Mouse (Mus musculus) heart, embryonic 12.5 days (tissue): ENCODE results near the gene Galnt18. TPM values are rescaled to one million over a fixed set of nuclear protein-coding genes. Genes with fewer than 3 reads are reported as not detected.

Experiments used
- ATAC-seq: fragments of 200-750 bp; cut with Nextera tagmentation; 2 replicates; pipeline ENCODE4 v1.8.0; 2017; ENCODE audit warnings: moderate TSS enrichment, moderate library complexity; ENCODE audit not compliant: insufficient number of reproducible peaks, low FRiP score
- H3K27ac ChIP-seq: fragments of 300-500 bp; sonication (generic); 2 replicates; pipeline ENCODE4 v1.5.1; 2016; ENCODE audit warnings: mild to moderate bottlenecking, moderate library complexity; ENCODE audit not compliant: poor library complexity, severe bottlenecking
- H3K27me3 ChIP-seq: fragments of 300-500 bp; sonication (generic); replicated peaks from 2 replicates; pipeline ENCODE4 v1.6.1; 2016; ENCODE audit warnings: mild to moderate bottlenecking, moderate library complexity
- H3K36me3 ChIP-seq: fragments of 300-500 bp; sonication (generic); 2 replicates; pipeline ENCODE4 v1.6.1; 2016; ENCODE audit warnings: mild to moderate bottlenecking, moderate library complexity
- H3K4me1 ChIP-seq: fragments of 300-500 bp; sonication (generic); replicated peaks from 2 replicates; pipeline ENCODE4 v1.6.1; 2016; ENCODE audit warnings: mild to moderate bottlenecking
- H3K4me2 ChIP-seq: fragments of 300-500 bp; sonication (generic); 2 replicates; pipeline ENCODE4 v1.6.1; 2016; ENCODE audit warnings: mild to moderate bottlenecking, moderate library complexity
- H3K4me3 ChIP-seq: fragments of 300-500 bp; sonication (generic); 2 replicates; pipeline ENCODE4 v1.5.1; 2016; ENCODE audit warnings: mild to moderate bottlenecking
- H3K9ac ChIP-seq: fragments of 300-500 bp; sonication (generic); 2 replicates; pipeline ENCODE4 v1.6.1; 2016; ENCODE audit warnings: mild to moderate bottlenecking, moderate library complexity
- H3K9me3 ChIP-seq: fragments of 300-500 bp; sonication (generic); replicated peaks from 2 replicates; pipeline ENCODE4 v1.6.1; 2016; ENCODE audit warnings: mild to moderate bottlenecking, moderate library complexity
- WGBS: fragments of 180-500 bp; shearing (Covaris S2); methylation state at CpG from one replicate; pipeline ENCODE4 v1.1.7; 2016; 5-methylcytosine and 5-hydroxymethylcytosine counted together
- polyA plus RNA-seq: library from polyadenylated mRNA; unstranded; fragments of >200 nt; fragmentation: Nextera tagmentation; extraction: Ambion mirVana; gene quantifications from 2 replicates; pipeline ENCODE4 v1.2.1, GENCODE M21; 2016

Galnt18 gene
- polyA plus RNA-seq, 1 experiment from 2014 or later: 11.1 TPM

DNA sequence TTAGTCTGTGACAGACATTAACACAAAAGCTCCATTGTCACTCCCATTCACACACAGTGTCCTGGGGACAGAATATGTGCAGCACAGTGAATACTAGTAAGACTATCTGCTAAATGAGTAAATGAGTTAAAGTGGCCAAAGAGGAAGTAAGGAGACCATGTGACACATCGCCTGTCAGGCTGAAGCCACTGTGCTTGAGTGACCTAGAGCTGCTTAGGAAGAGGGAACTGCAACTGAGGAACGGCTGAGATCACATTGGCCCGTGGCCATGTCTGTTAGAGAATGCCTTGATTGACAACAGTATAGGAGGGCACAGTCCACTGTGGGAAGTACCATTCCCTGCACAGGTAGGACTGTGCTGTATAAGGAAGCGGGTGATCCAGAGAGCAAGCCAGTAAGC is 67.0 kb downstream of the Galnt18 start:
- no peaks in the 10 kb centered on the region for H3K36me3 ChIP-seq
- no peak overlapping the region for H3K4me3 ChIP-seq
- H3K9ac ChIP-seq: no peak overlapping the region
- no peak overlapping the region for H3K27ac ChIP-seq
- no peak for ATAC-seq
- H3K27me3 ChIP-seq: no peaks in the 10 kb centered on the region
- H3K4me1 ChIP-seq: peaks cover 24% of the 10 kb centered on the region
- H3K4me2 ChIP-seq: no peak overlapping the region
- 77% methylated on average over 4 of the region's 4 CpGs for WGBS
- H3K9me3 ChIP-seq: peaks cover 5% of the 10 kb centered on the region; the same call in 1 of the 2 replicates

DNA sequence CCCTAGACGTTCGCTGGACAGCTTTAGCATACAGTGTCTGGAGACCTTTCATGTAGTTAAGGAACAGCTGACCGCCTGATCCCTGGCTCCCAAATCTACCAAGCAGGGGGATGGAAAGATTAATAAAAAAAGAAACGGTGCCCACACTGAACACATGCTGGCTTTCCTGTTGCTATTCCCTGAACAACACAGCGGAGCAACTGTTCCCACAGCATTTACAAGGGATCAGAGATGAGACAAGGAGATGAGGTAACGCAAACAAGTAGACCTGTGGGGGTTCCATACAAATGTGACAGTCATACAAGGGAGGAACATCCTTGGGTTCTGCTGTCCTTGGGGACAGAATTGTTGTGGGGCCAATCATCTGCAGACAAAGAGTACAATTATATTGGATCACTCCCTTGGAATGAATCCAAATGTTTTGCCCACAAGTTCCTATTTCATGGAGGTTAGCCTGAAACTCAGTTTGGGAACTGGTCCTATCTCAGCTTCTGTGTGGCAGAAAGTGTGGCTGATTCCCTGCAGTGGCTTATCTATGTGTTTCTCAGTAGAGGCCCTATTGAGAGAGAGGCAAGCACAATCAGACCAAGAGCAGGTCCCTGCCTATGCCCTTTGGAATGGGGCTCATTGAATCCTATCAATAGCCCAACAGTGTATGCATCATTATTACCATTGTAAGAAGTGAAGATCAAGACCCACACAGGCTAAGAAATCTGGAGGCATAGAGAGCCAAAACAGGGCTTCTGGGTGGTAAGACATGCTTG is 68.5 kb downstream of the Galnt18 start:
- Histone ChIP-seq H3K4me1 (peaks cover 24% of the 10 kb centered on the region), H3K4me2 (no peak overlapping the region), H3K9me3 (peaks cover 5% of the 10 kb centered on the region; the same call in 1 of the 2 replicates), H3K4me3 (no peak overlapping the region), H3K27ac (no peak overlapping the region), H3K27me3 (no peaks in the 10 kb centered on the region), H3K9ac (no peak overlapping the region), H3K36me3 (no peaks in the 10 kb centered on the region)
- no peak for ATAC-seq
- WGBS: 78% methylated on average over 6 of the region's 6 CpGs

DNA sequence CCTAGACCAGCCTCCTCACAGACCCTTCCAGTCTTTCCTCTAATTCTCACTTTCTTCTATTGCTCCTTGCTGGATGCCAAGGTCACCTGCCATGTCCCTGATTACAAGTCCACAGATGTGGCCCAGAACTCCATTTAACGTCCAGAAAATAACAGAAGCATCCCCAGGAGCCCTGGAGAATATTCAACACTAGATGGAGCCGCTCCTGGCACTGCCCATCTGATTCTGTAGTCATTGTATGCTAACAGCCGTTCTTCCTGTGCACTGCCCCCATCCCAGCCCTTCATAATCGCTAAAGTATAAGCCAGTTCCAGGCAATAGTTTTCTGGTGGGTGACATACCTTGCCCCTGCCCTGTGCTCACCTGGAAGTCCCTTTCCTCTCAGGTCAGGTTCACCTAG is 69.5 kb downstream of the Galnt18 start:
- H3K27ac ChIP-seq: no peak overlapping the region
- peaks cover 24% of the 10 kb centered on the region for H3K4me1 ChIP-seq
- H3K36me3 ChIP-seq: no peaks in the 10 kb centered on the region
- no peak for ATAC-seq
- no peak overlapping the region for H3K4me3 ChIP-seq
- WGBS: 46% methylated on average over 4 of the region's 4 CpGs
- H3K4me2 ChIP-seq: no peak overlapping the region
- no peak overlapping the region for H3K9ac ChIP-seq
- peaks cover 5% of the 10 kb centered on the region; the same call in 1 of the 2 replicates for H3K9me3 ChIP-seq
- H3K27me3 ChIP-seq: no peaks in the 10 kb centered on the region

DNA sequence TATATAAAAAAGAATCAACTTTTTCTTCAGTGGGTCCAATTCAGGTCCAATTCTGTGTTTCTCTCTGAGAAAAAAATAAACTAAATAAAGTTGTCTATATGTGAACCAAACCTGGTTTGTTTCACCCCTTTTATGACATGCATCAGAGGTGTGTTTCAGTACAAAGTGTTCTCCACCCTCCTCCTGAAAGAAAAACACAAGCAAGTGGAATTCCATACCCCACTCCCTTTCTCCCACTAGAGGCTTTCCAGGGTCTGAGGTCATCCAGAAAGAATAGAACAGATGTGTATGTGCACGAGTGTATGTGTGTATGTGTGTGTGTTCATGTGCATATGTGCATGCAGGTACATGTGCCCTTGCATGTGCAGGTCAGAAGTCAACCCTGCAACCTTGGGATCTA is 71.2 kb downstream of the Galnt18 start:
- Histone ChIP-seq H3K4me1 (peaks cover 24% of the 10 kb centered on the region), H3K27ac (no peak overlapping the region), H3K4me2 (no peak overlapping the region), H3K4me3 (no peak overlapping the region), H3K9me3 (peaks cover 5% of the 10 kb centered on the region; the same call in 1 of the 2 replicates), H3K36me3 (no peaks in the 10 kb centered on the region), H3K9ac (no peak overlapping the region), H3K27me3 (no peaks in the 10 kb centered on the region)
- 47% methylated on average over 1 of the region's 1 CpGs for WGBS
- ATAC-seq: no peak

DNA sequence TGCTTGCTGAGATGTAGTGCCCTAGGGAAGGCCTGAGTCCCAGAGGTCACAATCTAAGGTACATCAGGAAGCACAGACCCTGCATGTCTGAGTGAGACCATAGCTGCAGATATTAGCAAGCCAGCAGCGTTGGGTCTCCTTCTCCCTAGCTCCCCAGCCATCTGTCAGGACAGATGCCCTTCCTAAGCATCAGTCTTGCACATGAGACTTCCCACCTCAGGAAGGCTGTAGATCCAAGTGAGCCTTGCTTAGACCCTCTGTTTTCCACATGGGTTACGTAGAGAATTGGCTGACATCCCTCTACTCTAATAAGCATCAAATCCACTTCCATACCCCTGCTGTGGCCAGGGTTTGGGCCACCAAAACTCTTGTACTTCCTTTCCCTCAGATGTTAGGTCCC is 76.8 kb downstream of the Galnt18 start:
- H3K4me3 ChIP-seq: no peak overlapping the region
- no peak overlapping the region for H3K9ac ChIP-seq
- H3K9me3 ChIP-seq: no peaks in the 10 kb centered on the region
- H3K4me1 ChIP-seq: peaks cover 12% of the 10 kb centered on the region
- 88% methylated on average over 2 of the region's 2 CpGs for WGBS
- H3K36me3 ChIP-seq: no peaks in the 10 kb centered on the region
- no peak overlapping the region for H3K4me2 ChIP-seq
- H3K27ac ChIP-seq: no peak overlapping the region
- no peak for ATAC-seq
- H3K27me3 ChIP-seq: no peaks in the 10 kb centered on the region

DNA sequence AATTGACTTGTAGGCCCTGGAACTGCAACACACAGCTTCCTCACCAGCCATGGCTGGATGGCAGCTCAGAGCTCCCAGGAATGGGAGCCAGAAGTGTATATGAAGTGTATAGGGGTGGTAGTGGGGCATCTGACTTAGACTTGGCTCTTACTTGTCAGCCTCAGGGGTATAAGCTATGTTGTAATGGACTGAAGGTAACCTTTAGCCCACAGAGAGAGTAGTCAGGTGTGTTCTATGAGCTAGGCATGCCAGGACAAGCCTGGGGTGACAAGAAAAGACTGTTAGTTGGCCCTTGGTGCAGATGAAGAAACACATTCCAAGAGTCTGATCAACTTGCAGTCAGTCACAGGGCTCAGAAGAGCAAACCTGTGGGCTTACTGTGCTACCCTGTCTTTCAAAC is 78.0 kb downstream of the Galnt18 start:
- no peak overlapping the region for H3K9ac ChIP-seq
- H3K4me1 ChIP-seq: peaks cover 12% of the 10 kb centered on the region
- no peaks in the 10 kb centered on the region for H3K27me3 ChIP-seq
- no peaks in the 10 kb centered on the region for H3K36me3 ChIP-seq
- H3K4me3 ChIP-seq: no peak overlapping the region
- H3K4me2 ChIP-seq: no peak overlapping the region
- no peak for ATAC-seq
- H3K27ac ChIP-seq: no peak overlapping the region
- no peaks in the 10 kb centered on the region for H3K9me3 ChIP-seq

DNA sequence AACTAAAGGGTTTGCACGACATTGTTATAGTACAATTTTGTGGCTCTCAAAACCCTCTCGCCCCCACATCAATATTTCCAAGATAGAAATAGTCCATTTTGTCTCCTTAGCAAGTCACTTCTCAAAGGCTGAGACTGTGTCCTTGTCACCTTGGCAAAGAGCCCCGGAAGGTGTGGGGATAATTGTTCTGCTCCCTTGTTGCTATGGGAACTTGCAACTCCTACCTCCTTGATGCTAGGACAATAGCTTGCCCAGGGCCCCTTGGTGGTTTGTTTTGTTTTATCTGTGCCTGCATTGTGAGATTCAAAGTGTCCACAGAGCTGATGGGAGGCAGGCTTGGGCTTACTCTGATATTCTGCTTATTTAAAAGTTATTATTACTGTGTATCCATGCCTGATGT is 80.3 kb downstream of the Galnt18 start:
- H3K36me3 ChIP-seq: no peaks in the 10 kb centered on the region
- ATAC-seq: no peak
- no peak overlapping the region for H3K9ac ChIP-seq
- H3K4me3 ChIP-seq: no peak overlapping the region
- H3K4me1 ChIP-seq: peaks cover 20% of the 10 kb centered on the region
- H3K4me2 ChIP-seq: no peak overlapping the region
- H3K27me3 ChIP-seq: no peaks in the 10 kb centered on the region
- WGBS: 66% methylated on average over 3 of the region's 3 CpGs
- H3K9me3 ChIP-seq: no peaks in the 10 kb centered on the region
- H3K27ac ChIP-seq: no peak overlapping the region

DNA sequence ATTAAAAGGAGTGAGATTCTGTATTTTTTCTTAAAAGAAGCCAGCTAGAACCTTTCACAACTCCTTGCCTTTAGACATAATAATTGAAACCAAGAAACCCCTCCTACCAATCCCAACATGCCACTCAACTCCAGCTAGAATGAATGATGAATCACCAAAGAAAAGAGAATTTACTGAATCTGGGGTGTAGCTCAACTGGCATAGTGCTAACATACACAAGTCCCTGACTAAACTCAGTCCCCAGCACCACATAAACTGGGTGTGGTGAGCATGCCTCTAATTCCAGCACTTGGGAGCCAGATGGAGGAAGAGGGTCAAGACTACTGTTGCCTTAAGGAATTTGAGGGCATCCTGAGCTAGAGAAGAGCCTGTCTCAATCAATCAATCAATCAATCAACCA is 83.6 kb downstream of the Galnt18 start:
- no peaks in the 10 kb centered on the region for H3K27me3 ChIP-seq
- no peak overlapping the region for H3K9ac ChIP-seq
- H3K27ac ChIP-seq: no peak overlapping the region
- no peak for ATAC-seq
- peaks cover 42% of the 10 kb centered on the region for H3K4me1 ChIP-seq
- no peaks in the 10 kb centered on the region for H3K36me3 ChIP-seq
- no peak overlapping the region for H3K4me3 ChIP-seq
- H3K9me3 ChIP-seq: no peaks in the 10 kb centered on the region
- no peak overlapping the region for H3K4me2 ChIP-seq

DNA sequence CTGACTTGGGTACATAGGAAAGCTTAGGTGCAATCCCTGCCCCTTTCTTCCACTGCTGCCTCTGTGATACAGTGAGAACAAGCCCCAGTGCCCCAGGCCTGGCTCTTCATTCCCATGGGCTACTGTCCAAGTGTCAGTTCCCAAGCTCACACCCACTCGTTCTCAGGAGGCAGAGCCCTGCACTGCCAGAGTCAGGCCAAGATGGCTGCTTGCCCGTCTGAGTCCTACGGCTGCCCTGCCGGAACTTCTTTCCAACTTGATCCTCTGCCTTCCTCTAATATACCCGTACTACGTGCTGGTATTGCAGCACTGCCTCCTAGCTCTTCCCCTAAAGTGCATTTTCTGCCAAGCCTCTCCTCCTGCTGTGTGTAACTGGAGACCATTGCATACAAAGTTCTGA is 85.5 kb downstream of the Galnt18 start:
- H3K27ac ChIP-seq: no peak overlapping the region
- WGBS: 71% methylated on average over 6 of the region's 6 CpGs
- no peaks in the 10 kb centered on the region for H3K9me3 ChIP-seq
- H3K9ac ChIP-seq: no peak overlapping the region
- H3K4me3 ChIP-seq: no peak overlapping the region
- H3K4me1 ChIP-seq: peaks cover 30% of the 10 kb centered on the region
- ATAC-seq: no peak
- H3K36me3 ChIP-seq: no peaks in the 10 kb centered on the region
- H3K4me2 ChIP-seq: no peak overlapping the region
- no peaks in the 10 kb centered on the region for H3K27me3 ChIP-seq

DNA sequence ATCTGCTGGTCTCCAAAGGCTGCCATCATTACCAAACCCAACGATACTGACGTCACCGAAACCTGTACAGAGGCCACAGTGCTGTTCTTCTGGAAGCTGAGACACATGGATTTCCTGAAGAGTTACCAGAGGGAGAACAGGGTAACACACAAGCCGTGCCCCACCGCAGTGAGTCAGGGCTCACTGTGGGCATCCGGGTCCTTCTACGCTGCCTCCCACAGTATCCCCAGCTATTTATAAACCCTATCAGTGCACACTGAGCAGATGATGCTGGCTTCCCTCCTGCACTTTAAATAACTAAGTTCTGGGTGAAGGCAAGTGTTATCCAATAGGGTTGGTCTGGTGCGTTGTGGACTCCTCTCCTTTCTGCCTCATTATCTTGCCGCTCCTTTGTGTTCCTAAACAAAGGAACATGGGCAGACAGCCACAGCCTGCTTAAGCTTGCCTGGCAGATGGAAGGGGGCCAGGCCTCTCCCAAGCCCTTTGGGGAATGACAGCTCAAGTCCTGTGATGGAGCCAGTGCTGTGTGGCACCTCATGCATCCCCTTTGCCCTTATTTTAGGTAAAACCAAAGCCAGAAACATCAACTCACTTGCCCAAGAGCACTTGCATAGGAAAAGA is 87.0 kb downstream of the Galnt18 start:
- peak overlapping the region; percentile 69 for H3K27ac ChIP-seq
- H3K9me3 ChIP-seq: no peaks in the 10 kb centered on the region
- 58% methylated on average over 9 of the region's 9 CpGs for WGBS
- no peak overlapping the region for H3K9ac ChIP-seq
- H3K4me1 ChIP-seq: peaks cover 30% of the 10 kb centered on the region
- peak; percentile 47 for ATAC-seq
- no peak overlapping the region for H3K4me3 ChIP-seq
- H3K4me2 ChIP-seq: no peak overlapping the region
- no peaks in the 10 kb centered on the region for H3K27me3 ChIP-seq
- H3K36me3 ChIP-seq: no peaks in the 10 kb centered on the region

DNA sequence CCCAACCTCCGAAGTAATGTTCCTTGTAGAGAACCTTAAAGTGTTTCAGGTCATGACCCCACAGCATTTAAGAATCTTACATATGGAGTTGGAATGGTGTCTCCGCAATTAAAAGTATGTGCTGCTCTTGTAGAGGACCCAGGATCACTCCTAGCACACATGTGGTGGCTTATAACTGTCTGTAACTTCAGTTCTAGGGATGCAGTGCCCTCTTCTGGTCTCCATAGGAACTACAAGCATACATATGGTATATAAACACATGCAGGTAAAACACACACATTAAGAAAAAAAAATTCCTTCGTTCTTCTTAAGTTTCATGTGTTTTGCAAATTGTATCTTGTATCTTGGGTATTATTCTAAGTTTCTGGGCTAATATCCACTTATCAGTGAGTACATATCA is 99.7 kb downstream of the Galnt18 start:
- H3K9ac ChIP-seq: no peak overlapping the region
- 0 out of 2 replicates have a peak, but pooled peaks cover 3% of the 10 kb centered on the region for H3K9me3 ChIP-seq
- H3K27ac ChIP-seq: no peak overlapping the region
- H3K36me3 ChIP-seq: no peaks in the 10 kb centered on the region
- H3K4me2 ChIP-seq: no peak overlapping the region
- H3K4me1 ChIP-seq: peaks cover 34% of the 10 kb centered on the region
- H3K4me3 ChIP-seq: no peak overlapping the region
- 89% methylated on average over 3 of the region's 3 CpGs for WGBS
- no peaks in the 10 kb centered on the region for H3K27me3 ChIP-seq
- ATAC-seq: no peak
